Mouse (Mus musculus): ENCODE data around the gene 2310033P09Rik. TPM values are rescaled to one million over a fixed set of nuclear protein-coding genes. Genes with fewer than 3 reads are reported as not detected.

The 2310033P09Rik gene
- polyA plus RNA-seq, 1 experiment: 21.6 TPM

DNA sequence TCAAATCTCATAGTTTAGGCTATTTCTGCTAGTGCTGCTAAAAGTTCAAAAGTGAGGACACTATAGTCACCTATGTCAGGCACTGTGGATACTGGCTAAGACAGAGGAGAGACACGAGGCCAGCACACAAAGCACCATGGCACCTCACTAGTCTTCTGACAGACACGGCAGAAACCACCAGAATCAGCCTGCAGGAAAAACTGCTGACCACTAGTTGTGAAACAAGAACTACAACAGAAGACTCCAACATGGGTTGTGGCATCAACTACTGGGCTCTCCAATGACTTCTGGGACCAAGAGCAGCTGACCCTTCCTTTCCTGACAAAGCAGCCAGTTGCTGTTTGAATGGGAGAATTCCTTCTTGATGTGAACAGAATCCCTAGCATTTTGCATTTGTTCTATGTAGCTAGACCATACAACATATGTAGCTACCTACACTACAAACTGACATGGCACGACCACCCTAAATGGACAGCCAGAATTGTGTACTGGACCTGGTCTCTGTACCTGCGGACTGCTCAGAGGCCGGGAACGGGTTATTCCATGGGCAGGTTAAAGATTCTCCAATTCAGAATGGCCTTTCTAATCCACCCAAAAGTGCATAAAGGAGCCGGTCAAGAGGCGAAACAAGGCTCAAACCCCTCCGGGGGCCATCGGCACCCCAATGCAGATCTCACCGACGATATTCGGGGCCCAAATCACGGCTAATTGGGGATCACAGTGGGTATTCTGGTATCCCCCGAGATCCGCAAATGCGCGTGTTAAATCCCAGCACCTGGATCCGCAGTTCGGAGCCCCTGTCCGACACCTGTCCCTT lies 18.9 kb downstream of the 2310033P09Rik start:
- no peak for DNase-seq (ENCODE audit: low read depth, low spot score)
- under 1% methylated on average over 21 of the region's 21 CpGs for WGBS

- DNase-seq (ENCODE audit: low read depth, low spot score): no peak
- WGBS: 1% methylated on average over 51 of the region's 51 CpGs
These were observed 19.5 kb downstream of the 2310033P09Rik start for GRCm38 (mm10) chr11:59227604-59228121.

GRCm38 (mm10) chr11:59228122-59228953 lies 20.2 kb downstream of the 2310033P09Rik start, which contains the start of gene Arf1:
Gene Arf1 (minus strand): TSS chr11:59228270.
- WGBS: 4% methylated on average over 59 of the region's 59 CpGs
- peak; percentile 75 for DNase-seq (ENCODE audit: low read depth, low spot score)

DNA sequence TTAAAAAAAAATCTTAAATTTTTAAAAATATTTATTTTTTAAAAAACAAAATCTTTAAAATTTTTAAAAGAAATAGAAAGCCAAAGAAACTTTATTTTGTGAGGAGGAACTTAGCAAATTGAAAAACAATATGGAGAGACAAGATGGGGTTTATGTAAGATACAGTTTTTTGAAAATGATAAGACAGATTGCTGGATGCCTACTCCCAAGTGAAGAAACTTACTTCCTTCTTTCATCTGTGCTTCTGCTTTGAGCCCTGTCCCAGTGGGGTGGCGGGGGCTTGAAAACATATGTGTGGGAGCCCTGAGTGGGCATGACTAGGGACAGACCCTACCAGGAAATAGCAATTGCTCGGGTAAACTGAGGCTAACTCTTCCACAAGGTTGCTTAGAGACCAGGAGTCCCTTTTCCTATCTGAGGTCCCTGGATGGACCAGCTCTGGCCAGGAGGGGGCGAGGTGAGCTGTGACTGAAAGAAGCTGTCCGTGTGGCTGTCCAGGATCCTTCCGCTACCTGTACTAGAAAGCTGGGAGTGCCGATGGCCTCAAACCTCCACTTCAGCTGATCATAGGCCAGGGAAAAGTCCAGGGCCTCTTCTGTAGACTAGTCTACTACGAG lies 22.1 kb downstream of the 2310033P09Rik start:
- no peak for DNase-seq (ENCODE audit: low read depth, low spot score)
- 12% methylated on average over 7 of the region's 7 CpGs for WGBS

DNA sequence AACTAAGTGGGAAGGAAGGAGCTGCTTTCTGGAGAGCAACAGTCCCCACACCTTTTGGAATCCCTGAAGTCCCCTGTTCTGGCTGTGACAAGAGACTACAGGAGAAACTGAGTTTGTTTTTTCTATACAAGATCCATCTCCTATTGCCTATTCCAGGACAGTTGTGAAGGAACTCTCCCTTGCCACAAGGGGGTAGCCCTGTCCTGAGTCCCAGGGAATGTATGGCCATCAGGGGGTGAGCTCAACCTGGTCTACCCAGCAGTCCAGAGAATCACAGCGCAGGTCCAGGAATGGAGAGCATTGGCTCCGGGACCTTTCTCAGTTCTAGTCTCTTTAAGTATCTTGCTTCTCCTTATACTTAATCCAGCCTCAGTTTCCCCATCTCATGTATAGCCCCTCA lies 24.7 kb downstream of the 2310033P09Rik start:
- DNase-seq (ENCODE audit: low read depth, low spot score): no peak
- 63% methylated on average over 2 of the region's 2 CpGs for WGBS

DNA sequence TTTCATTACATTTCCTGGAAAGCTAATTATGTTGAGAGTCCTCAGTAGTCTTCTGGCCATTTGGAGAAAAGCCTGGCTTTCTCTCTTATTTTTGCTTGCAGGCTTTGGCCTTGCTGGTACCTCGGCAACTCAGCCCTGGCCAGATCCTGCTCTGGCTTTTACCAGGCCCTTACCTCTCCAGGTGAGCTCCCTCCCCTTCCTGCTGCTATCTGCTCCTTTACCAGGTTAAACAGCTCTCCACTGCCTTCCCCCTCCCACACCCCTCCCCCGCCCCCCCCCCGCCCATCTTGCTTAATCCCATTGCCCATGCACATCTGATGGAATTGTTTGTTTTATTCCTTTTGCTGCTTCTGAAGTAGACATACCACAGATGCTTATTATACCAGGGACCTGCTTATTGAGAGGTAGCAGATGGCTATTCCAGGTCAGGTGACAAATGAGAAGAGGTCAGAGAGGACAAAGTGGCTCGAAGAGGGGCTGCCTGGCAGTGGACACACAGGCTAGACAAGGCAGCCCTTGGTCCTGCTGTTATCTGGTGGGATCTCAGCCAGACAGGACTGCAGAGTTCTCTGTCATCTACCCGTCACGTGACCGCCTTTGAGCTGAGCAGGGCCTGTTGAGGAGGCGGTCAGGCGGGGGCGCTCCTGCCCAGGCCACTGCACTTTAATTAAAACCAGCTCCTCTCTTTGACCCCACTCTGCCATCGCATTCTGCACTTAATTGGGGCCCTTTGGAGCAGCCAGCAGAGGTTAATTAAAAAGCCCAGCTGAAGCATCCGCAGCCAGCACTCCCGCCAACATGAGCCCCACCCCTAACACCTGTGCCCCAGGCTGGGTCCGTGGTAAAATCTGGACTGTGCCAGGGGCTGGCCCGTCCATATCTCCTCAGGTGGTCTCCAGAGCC lies 30.7 kb downstream of the 2310033P09Rik start:
- DNase-seq (ENCODE audit: low read depth, low spot score): no peak
- 6% methylated on average over 15 of the region's 15 CpGs for WGBS

DNA sequence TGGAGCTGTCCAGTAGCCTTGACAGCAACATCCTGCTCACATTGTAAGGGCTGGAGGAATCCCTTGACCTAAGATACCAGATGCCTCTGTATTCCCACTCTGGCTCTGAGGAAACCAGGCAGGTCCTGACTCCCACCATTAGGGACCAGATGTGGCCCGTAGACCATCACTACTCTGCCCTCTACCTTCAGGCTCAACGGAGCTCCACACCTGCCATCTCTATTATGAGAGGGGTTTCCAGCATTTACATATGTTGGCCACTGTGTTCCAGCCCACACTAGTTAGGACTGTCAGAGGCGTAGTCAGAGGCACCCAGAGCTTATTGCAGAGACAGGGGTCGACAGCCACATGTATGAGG lies 31.3 kb downstream of the 2310033P09Rik start:
- WGBS: 55% methylated on average over 4 of the region's 4 CpGs
- no peak for DNase-seq (ENCODE audit: low read depth, low spot score)

DNA sequence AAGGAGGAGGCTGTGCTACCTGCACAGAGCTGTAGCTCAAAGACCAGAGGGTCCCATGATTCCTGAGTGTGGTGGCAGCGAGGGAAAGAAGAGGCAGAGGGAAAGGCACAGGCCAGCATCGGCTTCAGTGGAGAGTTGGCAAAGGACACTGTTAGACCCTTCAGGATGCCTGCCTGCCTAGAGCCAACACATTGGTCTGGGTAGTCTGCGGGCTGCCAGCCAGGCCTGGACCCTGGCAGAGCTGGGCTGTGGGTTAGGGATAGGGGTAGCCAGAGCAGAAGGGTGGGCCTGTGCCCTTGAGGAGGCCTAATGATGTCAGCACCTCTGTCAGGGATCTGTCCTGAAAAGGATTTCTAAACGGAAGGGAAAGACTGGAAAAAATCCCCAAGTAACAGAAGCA lies 31.7 kb downstream of the 2310033P09Rik start:
- DNase-seq (ENCODE audit: low read depth, low spot score): no peak
- WGBS: 88% methylated on average over 4 of the region's 4 CpGs

DNA sequence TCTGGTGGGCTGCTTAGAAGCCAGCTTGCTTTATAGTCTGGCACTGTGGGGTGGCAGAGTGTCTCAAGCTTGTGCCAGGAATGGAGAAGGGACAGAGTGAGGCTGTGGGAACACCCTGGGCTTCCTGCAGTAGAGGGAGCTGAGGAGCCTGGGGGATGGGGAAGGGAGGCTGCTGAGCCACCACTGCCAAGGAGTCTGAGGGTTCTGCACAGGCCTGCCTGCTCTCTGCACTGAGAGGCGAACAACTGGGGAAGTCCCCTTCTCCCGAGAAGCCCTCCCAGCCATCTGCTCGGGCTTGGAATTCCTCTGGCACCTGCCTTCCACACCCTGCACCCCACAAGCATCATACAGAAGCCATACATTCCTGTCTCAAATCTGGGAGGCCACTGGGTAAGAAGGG lies 33.7 kb downstream of the 2310033P09Rik start:
- WGBS: 12% methylated on average over 3 of the region's 3 CpGs
- DNase-seq (ENCODE audit: low read depth, low spot score): no peak

GRCm38 (mm10) chr11:59243856-59244255 lies 35.7 kb downstream of the 2310033P09Rik start:
- 14% methylated on average over 6 of the region's 6 CpGs for WGBS
- no peak for DNase-seq (ENCODE audit: low read depth, low spot score)

GRCm38 (mm10) chr11:59248101-59248500 lies 40.0 kb downstream of the 2310033P09Rik start:
- 49% methylated on average over 10 of the region's 10 CpGs for WGBS
- no peak for DNase-seq (ENCODE audit: low read depth, low spot score)

GRCm38 (mm10) chr11:59259647-59260046 lies 51.5 kb downstream of the 2310033P09Rik start:
- DNase-seq (ENCODE audit: low read depth, low spot score): no peak
- 79% methylated on average over 7 of the region's 7 CpGs for WGBS

Other genes with a start within 250 kb of the 2310033P09Rik start
- gene Trim11, start 230.2 kb upstream of the 2310033P09Rik start, polyA plus RNA-seq (2012; rRNA removed): 15.4 and 21.9 TPM in 2 replicates
- 0.62 and 0.92 TPM in 2 replicates for gene Obscn, start 71.9 kb upstream of the 2310033P09Rik start, polyA plus RNA-seq (2012; rRNA removed)
- 4.7 and 7.1 TPM in 2 replicates for gene Iba57, start 44.6 kb upstream of the 2310033P09Rik start, polyA plus RNA-seq (2012; rRNA removed)
- 1.7 and 2.5 TPM in 2 replicates for gene Gjc2, start 25.1 kb upstream of the 2310033P09Rik start, polyA plus RNA-seq (2012; rRNA removed)
- gene Guk1, start 16.1 kb upstream of the 2310033P09Rik start, polyA plus RNA-seq (2012; rRNA removed): 143 and 195 TPM in 2 replicates
- gene Mrpl55, start 5.8 kb upstream of the 2310033P09Rik start, polyA plus RNA-seq (2012; rRNA removed): 36.9 and 46.1 TPM in 2 replicates
- gene Arf1, start 19.9 kb downstream of the 2310033P09Rik start, polyA plus RNA-seq (2012; rRNA removed): 693 and 778 TPM in 2 replicates
- not detected in 2 replicates for gene Wnt3a, start 82.4 kb downstream of the 2310033P09Rik start, polyA plus RNA-seq (2012; rRNA removed)
- 1.0 and 1.4 TPM in 2 replicates for gene Wnt9a, start 98.6 kb downstream of the 2310033P09Rik start, polyA plus RNA-seq (2012; rRNA removed)
- gene Prss38, start 167.3 kb downstream of the 2310033P09Rik start, polyA plus RNA-seq (2012; rRNA removed): not detected in 2 replicates
- 3.8 and 4.9 TPM in 2 replicates for gene Jmjd4, start 241.7 kb downstream of the 2310033P09Rik start, polyA plus RNA-seq (2012; rRNA removed)
- 21.6 and 21.7 TPM in 2 replicates for gene Snap47, start 242.9 kb downstream of the 2310033P09Rik start, polyA plus RNA-seq (2012; rRNA removed)